Mouse (Mus musculus): Measurements from ENCODE around the gene Vmn2r91. TPM values are rescaled to one million over a fixed set of nuclear protein-coding genes. Genes with fewer than 3 reads are reported as not detected.
"Not testable (repeated sequence)": the region's sequence is repeated elsewhere in the genome, so short reads cannot be mapped to it uniquely, and the experiment has no call there.

Vmn2r91 gene
- total RNA-seq (2017): not detected in 2 replicates

DNA sequence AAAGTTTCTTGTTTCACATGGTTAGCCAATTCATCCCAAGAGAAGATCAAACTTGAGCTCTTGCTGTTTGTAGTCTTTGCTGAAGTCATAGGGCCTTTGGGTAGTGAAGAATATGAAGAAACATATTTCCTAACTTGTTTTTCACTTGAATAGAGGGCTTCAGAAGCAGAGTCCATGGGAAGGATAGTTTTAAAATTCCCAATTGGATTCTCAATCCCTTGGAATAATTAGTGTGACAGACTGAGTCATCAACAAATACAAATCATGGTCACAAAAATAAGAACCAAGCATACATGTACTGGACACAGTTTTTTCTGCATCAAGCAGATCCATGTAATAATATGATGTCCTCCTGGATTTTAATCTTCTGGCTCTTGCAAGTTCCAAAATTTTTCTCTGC lies at the start of gene Vmn2r91:
Vmn2r91 (plus strand) TSS at position 301 of the 400 bp plus-strand sequence.
- ATAC-seq (replicated peaks; ENCODE audit: low read depth, poor library complexity, severe bottlenecking): not testable (repeated sequence)

DNA sequence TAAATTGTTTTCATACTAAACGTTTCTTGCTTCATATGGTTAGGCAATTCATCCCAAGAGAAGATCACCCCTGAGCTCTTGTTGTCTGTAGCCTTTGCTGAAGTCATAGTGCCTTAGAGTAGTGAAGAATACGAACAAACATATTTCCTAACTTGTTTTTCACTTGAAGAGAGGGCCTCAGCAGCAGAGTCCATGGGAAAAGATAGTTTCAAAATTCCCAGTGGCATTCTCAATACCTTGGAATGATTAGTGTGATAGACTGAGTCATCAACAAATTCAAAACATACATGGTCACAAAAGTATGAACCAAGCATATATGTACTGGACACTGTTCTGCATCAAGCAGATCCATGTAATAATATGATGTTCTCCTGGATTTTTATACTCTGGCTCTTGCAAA lies 35.7 kb upstream of the Vmn2r91 start, which contains the start of gene Vmn2r124:
Vmn2r124 (plus strand) TSS at position 301 of the 400 bp plus-strand sequence.
- no peak for ATAC-seq (replicated peaks; ENCODE audit: low read depth, poor library complexity, severe bottlenecking)

DNA sequence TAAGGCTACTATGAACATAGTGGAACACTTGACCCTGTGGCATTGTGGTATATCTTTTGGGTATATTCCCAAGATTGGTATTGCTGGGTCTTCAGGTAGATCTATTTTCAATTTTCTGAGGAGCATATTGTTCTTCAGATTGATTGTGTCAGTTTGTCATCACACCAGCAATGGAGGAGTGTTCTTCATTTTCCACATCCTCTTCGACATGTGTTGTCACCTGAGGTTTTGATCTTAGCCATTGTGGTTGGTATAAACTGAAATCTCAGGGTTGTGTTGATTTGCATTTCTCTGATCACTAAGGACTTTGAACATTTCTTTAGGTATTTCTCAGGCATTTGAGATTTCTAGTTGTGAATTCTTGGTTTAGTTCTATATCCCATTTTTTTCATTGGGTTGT lies 10.8 kb downstream of the Vmn2r91 start:
- ATAC-seq (replicated peaks; ENCODE audit: low read depth, poor library complexity, severe bottlenecking): not testable (repeated sequence)

DNA sequence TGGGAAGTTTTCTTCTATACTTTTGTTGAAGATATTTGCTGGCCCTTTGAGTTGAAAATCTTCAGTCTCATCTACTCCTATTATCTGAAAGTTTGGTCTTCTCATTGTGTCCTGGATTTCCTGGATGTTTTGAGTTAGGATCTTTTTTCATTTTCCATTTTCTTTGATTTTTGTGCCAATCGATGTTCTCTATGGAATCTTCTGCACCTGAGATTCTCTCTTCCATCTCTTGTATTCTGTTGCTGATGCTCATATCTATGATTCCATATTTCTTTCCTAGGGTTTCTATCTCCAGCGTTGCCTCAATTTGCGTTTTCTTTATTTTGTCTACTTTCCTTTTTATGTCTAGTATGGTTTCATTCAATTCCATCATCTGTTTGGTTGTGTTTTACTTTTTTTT lies 17.4 kb downstream of the Vmn2r91 start:
- not testable (repeated sequence) for ATAC-seq (replicated peaks; ENCODE audit: low read depth, poor library complexity, severe bottlenecking)

DNA sequence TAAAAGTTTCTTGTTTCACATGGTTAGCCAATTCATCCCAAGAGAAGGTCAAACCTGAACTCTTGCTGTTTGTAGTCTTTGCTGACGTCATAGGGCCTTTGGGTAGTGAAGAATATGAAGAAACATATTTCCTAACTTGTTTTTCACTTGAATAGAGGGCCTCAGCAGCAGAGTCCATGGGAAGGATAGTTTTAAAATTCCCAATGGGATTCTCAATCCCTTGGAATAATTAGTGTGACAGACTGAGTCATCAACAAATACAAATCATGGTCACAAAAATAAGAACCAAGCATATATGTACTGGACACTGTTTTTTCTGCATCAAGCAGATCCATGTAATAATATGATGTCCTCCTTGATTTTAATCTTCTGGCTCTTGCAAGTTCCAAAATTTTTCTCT lies 66.8 kb downstream of the Vmn2r91 start, which contains the start of gene Vmn2r92:
Vmn2r92 (plus strand) TSS at position 301 of the 400 bp plus-strand sequence.
- not testable (repeated sequence) for ATAC-seq (replicated peaks; ENCODE audit: low read depth, poor library complexity, severe bottlenecking)

DNA sequence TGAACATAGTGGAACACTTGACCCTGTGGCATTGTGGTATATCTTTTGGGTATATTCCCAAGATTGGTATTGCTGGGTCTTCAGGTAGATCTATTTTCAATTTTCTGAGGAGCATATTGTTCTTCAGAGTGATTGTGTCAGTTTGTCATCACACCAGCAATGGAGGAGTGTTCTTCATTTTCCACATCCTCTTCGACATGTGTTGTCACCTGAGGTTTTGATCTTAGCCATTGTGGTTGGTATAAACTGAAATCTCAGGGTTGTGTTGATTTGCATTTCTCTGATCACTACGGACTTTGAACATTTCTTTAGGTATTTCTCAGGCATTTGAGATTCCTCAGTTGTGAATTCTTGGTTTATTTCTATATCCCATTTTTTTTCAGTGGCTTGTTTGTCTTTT lies 76.4 kb downstream of the Vmn2r91 start:
- ATAC-seq (replicated peaks; ENCODE audit: low read depth, poor library complexity, severe bottlenecking): not testable (repeated sequence)

Other genes with a start within 250 kb of the Vmn2r91 start
- not detected in 2 replicates for gene Has1, start 229.8 kb upstream of the Vmn2r91 start, total RNA-seq (2017)
- gene Fpr1, start 201.1 kb upstream of the Vmn2r91 start, total RNA-seq (2017): 0.69 TPM in 1 of 2 replicates, not detected in the other
- gene Fpr2, start 197.2 kb upstream of the Vmn2r91 start, total RNA-seq (2017): 0.50 and 1.6 TPM in 2 replicates
- gene Fpr3, start 197.2 kb upstream of the Vmn2r91 start, total RNA-seq (2017): not detected in 2 replicates
- not detected in 2 replicates for gene Fpr-rs4, start 63.3 kb upstream of the Vmn2r91 start, total RNA-seq (2017)
- gene Vmn2r124, start 35.6 kb upstream of the Vmn2r91 start, total RNA-seq (2017): not detected in 2 replicates
- not detected in 2 replicates for gene Vmn2r92, start 66.9 kb downstream of the Vmn2r91 start, total RNA-seq (2017)
- gene Vmn2r94, start 192.7 kb downstream of the Vmn2r91 start, total RNA-seq (2017): not detected in 2 replicates
- gene Vmn2r93, start 213.1 kb downstream of the Vmn2r91 start, total RNA-seq (2017): not detected in 2 replicates

Measured in common myeloid progenitor, adult 5-6 weeks (primary cell).